Mouse (Mus musculus): ENCODE measurements at regions not wholly inside any gene's neighbourhood (a gene's known extent, or its start where the extent isn't known, plus 50 kb on each side); places are given as distances from the start of the nearest gene placed in this dataset.
"Not testable (repeated sequence)": the region's sequence is repeated elsewhere in the genome, so short reads cannot be mapped to it uniquely, and the experiment has no call there.

- 81% methylated on average over 12 of the region's 12 CpGs for WGBS (ENCODE audit: insufficient replicate concordance)
Measured at GRCm38 (mm10) chr10:118927316-118927715, 57.3 kb upstream of the Dyrk2 start.

DNA sequence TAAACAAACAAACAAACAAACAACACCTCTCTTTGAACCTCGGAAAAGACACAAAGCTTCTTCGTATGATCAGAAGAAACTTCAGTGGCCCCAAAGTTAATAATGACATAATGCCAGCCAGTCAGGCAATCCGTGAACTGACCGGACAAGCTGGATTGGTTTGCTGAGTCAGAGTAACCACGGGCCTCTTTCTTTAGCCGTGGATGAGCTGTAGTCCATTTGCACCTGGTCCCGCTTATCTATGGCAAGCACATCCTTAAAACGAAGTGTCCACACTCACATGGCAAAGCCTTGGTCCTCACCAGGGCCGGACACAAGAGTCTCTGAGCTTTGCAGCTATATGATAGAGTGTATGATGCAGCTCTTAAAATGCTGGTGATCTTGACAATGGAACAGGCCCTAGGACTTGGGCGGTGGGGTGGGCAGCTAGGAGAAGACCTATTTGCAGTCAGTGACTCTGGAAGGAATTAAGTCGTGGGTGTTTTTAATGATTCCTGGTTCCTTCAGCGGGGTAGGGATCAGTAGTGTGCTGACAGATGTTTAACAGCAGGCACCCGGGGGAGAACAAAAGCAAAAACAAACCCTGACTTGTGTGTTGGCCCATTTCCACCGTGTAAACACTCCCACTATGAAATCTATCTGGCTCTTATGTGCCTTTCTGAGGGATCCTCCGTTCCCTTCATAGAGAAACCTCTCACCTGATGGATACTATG, 53.6 kb upstream of the Dyrk2 start:
- H3K27ac ChIP-seq: no peak overlapping the region
- no peaks in the 10 kb centered on the region for H3K9me3 ChIP-seq (replicated peaks)
- H3K27me3 ChIP-seq: no peaks in the 10 kb centered on the region
- H3K4me3 ChIP-seq (replicated peaks): no peak overlapping the region
- no peaks in the 10 kb centered on the region for H3K36me3 ChIP-seq
- ATAC-seq (ENCODE audit: low read depth) (no peak), DNase-seq (no peak)
- no peak overlapping the region for H3K4me2 ChIP-seq
- no peak overlapping the region for H3K9ac ChIP-seq
- 57% methylated on average over 15 of the region's 15 CpGs for WGBS (ENCODE audit: insufficient replicate concordance)
- H3K4me1 ChIP-seq (replicated peaks): no peaks in the 10 kb centered on the region

More at GRCm38 (mm10) chr10:118927316-118927715, 57.3 kb upstream of the Dyrk2 start:
- H3K9me3 ChIP-seq (replicated peaks): no peaks in the 10 kb centered on the region
- H3K4me3 ChIP-seq (replicated peaks): no peak overlapping the region
- H3K4me1 ChIP-seq (replicated peaks): no peaks in the 10 kb centered on the region
- no peaks in the 10 kb centered on the region for H3K36me3 ChIP-seq
- DNase-seq (no peak), ATAC-seq (ENCODE audit: low read depth) (no peak)
- no peaks in the 10 kb centered on the region for H3K27me3 ChIP-seq
- H3K27ac ChIP-seq: no peak overlapping the region
- H3K4me2 ChIP-seq: no peak overlapping the region
- no peak overlapping the region for H3K9ac ChIP-seq

DNA sequence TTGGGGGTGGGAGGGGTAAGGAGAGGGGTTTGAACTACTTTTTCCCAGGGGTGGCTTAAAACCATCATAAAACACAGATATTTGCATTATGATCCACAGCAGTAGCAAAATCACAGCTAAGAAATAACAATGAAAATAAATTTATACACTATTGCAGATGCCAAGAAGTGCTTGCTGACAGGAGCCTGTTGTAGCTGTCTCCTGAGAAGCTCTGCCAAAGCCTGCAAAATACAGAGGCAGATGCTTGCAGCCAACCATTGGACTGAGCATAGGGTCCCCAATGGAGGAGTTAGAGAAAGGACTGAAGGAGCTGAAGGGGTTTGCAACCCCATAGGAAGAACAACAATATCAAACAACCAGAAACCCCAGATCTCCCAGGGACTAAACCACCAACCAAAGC, 52.1 kb upstream of the Dyrk2 start:
- not testable (repeated sequence) for H3K4me3 ChIP-seq (replicated peaks); H3K9me3 ChIP-seq (replicated peaks); H3K27ac ChIP-seq; H3K9ac ChIP-seq; H3K36me3 ChIP-seq; H3K27me3 ChIP-seq; H3K4me2 ChIP-seq; ATAC-seq (ENCODE audit: low read depth); DNase-seq; H3K4me1 ChIP-seq (replicated peaks)

Measured in liver, embryonic 13.5 days (tissue).